9 mouse cellular contexts compared by ENCODE assay signal in genomic region chr19:45780350-45780915, GRCm38 (mm10). TPM values are rescaled to one million over a fixed set of nuclear protein-coding genes. Genes with fewer than 3 reads are reported as not detected.
DNase-seq lines count a peak whose midpoint lies in the region; ATAC-seq and TF ChIP-seq lines count a peak whose summit lies in the region.
"Had no signal": no experiment of that assay in that cellular context is flagged by ENCODE, and none has a peak within 500 bp of the region (broad histone marks: within the 10 kb centered on the region; RNA-seq: fewer than 3 reads in every experiment).

No protein-coding gene starts in this region.

- no peak for ATAC-seq in kidney, postnatal 0 days (replicated peaks; ENCODE audit: low FRiP score, low read depth)
- no peak for ATAC-seq in hindbrain, embryonic 15.5 days (ENCODE audit: low FRiP score, low read depth)
- no peak for ATAC-seq in midbrain, embryonic 16.5 days

- DNase-seq in kidney, postnatal 0 days (ENCODE audit: low spot score) = no peak
- DNase-seq in kidney, adult 18-20 months = no peak
- no peak for DNase-seq in gastrocnemius, postnatal 25 days
- DNase-seq in urinary bladder, postnatal 4 days (ENCODE audit: low spot score in 2 of 2) = no peak
- no peak for DNase-seq in urinary bladder, postnatal 25 days (ENCODE audit: low spot score)

- peaks cover 14% of the 10 kb centered on the region for H3K4me1 ChIP-seq in kidney, postnatal 0 days (replicated peaks; ENCODE audit: insufficient read depth, low read length)
- peaks cover 9% of the 10 kb centered on the region for H3K4me1 ChIP-seq in cortical plate, adult 2 months (ENCODE audit: control insufficient read depth, insufficient read depth, low read length)
- peaks cover 51% of the 10 kb centered on the region for H3K4me1 ChIP-seq in hindbrain, embryonic 15.5 days (replicated peaks)
- peaks cover 34% of the 10 kb centered on the region for H3K4me1 ChIP-seq in midbrain, embryonic 16.5 days (ENCODE audit: control insufficient read depth, insufficient read depth, low read length)

- H3K9ac ChIP-seq in kidney, postnatal 0 days (ENCODE audit: low read depth, low read length) = no peak overlapping the region
- no peak overlapping the region for H3K9ac ChIP-seq in hindbrain, embryonic 15.5 days
- peak overlapping the region; percentile 28; the same call in 1 of the 2 replicates for H3K9ac ChIP-seq in midbrain, embryonic 16.5 days (ENCODE audit: low read depth, low read length)

- peaks cover 32% of the 10 kb centered on the region for H3K36me3 ChIP-seq in kidney, postnatal 0 days (ENCODE audit: insufficient read depth, low read length)
- H3K36me3 ChIP-seq in hindbrain, embryonic 15.5 days = peaks cover 32% of the 10 kb centered on the region
- H3K36me3 ChIP-seq in midbrain, embryonic 16.5 days (ENCODE audit: control insufficient read depth, insufficient read depth, low read length) = peaks cover 6% of the 10 kb centered on the region; the same call in 1 of the 2 replicates

- no peak for TF ChIP-seq POLR2A in cortical plate, adult 2 months (IDR thresholded peaks at IDR 0.05; ENCODE audit: extremely low read depth, insufficient read depth, low read length)

- TF ChIP-seq CTCF in kidney, postnatal 0 days (IDR thresholded peaks at IDR 0.05; ENCODE audit: low read depth) = no peak
- no peak for TF ChIP-seq CTCF in cortical plate, adult 2 months (IDR thresholded peaks at IDR 0.05; ENCODE audit: extremely low read depth, insufficient read depth, low read length)

- no peak overlapping the region for H3K4me3 ChIP-seq in kidney, postnatal 0 days (replicated peaks; ENCODE audit: low read depth, low read length)
- peak overlapping the region; percentile 93; the same call in 1 of the 2 replicates for H3K4me3 ChIP-seq in cortical plate, adult 2 months (ENCODE audit: insufficient read depth, low read length)
- 0 out of 2 replicates have a peak overlapping the region, but pooled peaks have one; percentile 65 for H3K4me3 ChIP-seq in hindbrain, embryonic 15.5 days
- no peak overlapping the region; the same call in 1 of the 2 replicates for H3K4me3 ChIP-seq in midbrain, embryonic 16.5 days (ENCODE audit: low read depth, low read length)

- H3K4me2 ChIP-seq in kidney, postnatal 0 days (ENCODE audit: low read length) = peak overlapping the region; percentile 66
- H3K4me2 ChIP-seq in hindbrain, embryonic 15.5 days = peak overlapping the region; percentile 66
- H3K4me2 ChIP-seq in midbrain, embryonic 16.5 days (ENCODE audit: low read length) = peak overlapping the region; percentile 72

- no peak overlapping the region for H3K27ac ChIP-seq in kidney, postnatal 0 days
- H3K27ac ChIP-seq in cortical plate, adult 2 months (ENCODE audit: insufficient read depth, low read length) = no peak overlapping the region
- H3K27ac ChIP-seq in hindbrain, embryonic 15.5 days (replicated peaks) = no peak overlapping the region
- H3K27ac ChIP-seq in midbrain, embryonic 16.5 days (ENCODE audit: low read length) = no peak overlapping the region

- no peaks in the 10 kb centered on the region for H3K27me3 ChIP-seq in kidney, postnatal 0 days (ENCODE audit: insufficient read depth, low read length)
- H3K27me3 ChIP-seq in hindbrain, embryonic 15.5 days = no peaks in the 10 kb centered on the region
- H3K27me3 ChIP-seq in midbrain, embryonic 16.5 days (ENCODE audit: control insufficient read depth, insufficient read depth, low read depth, low read length) = no peaks in the 10 kb centered on the region

- no peaks in the 10 kb centered on the region for H3K9me3 ChIP-seq in kidney, postnatal 0 days (replicated peaks; ENCODE audit: low read length)
- no peaks in the 10 kb centered on the region for H3K9me3 ChIP-seq in hindbrain, embryonic 15.5 days
- no peaks in the 10 kb centered on the region for H3K9me3 ChIP-seq in midbrain, embryonic 16.5 days (replicated peaks; ENCODE audit: control insufficient read depth, low read length, poor library complexity, severe bottlenecking)

- WGBS in kidney, postnatal 0 days = 79% methylated on average over 13 of the region's 13 CpGs
- 89% methylated on average over 13 of the region's 13 CpGs for WGBS in hindbrain, embryonic 15.5 days
- 88% methylated on average over 13 of the region's 13 CpGs for WGBS in midbrain, embryonic 16.5 days

RNA-seq across cellular contexts. Expression of gene Mgea5, which starts 3.2 kb away (rescaled TPM):
- polyA plus RNA-seq in kidney, postnatal 0 days (2015; fragmentation: Nextera tagmentation; extraction: Ambion mirVana) = 32.8 and 33.0 TPM in 2 replicates
- 134 and 137 TPM in 2 replicates for polyA plus RNA-seq in cortical plate, adult 2 months (2012; rRNA removed)
- polyA plus RNA-seq in hindbrain, embryonic 15.5 days (2015; fragmentation: Nextera tagmentation; extraction: Ambion mirVana) = 79.4 and 85.4 TPM in 2 replicates
- 76.5 and 84.0 TPM in 2 replicates for polyA plus RNA-seq in midbrain, embryonic 16.5 days (2015; fragmentation: Nextera tagmentation; extraction: Ambion mirVana)
- total RNA-seq in gastrocnemius, postnatal 25 days (2021) = 10 to 100 TPM; 28.2 to 29.1 TPM

RNA-seq across cellular contexts. Expression of gene Npm3, which starts 31.0 kb away (rescaled TPM):
- polyA plus RNA-seq in kidney, postnatal 0 days (2015; fragmentation: Nextera tagmentation; extraction: Ambion mirVana) = 16.7 and 18.0 TPM in 2 replicates
- polyA plus RNA-seq in cortical plate, adult 2 months (2012; rRNA removed) = 14.3 and 15.8 TPM in 2 replicates
- polyA plus RNA-seq in hindbrain, embryonic 15.5 days (2015; fragmentation: Nextera tagmentation; extraction: Ambion mirVana) = 6.9 and 7.3 TPM in 2 replicates
- 7.9 TPM in 2 replicates for polyA plus RNA-seq in midbrain, embryonic 16.5 days (2015; fragmentation: Nextera tagmentation; extraction: Ambion mirVana)
- 10 to 100 TPM; 10.1 to 12.5 TPM for total RNA-seq in gastrocnemius, postnatal 25 days (2021)

RNA-seq across cellular contexts. Expression of gene Kcnip2, which starts 35.4 kb away (rescaled TPM):
- polyA plus RNA-seq in kidney, postnatal 0 days (2015; fragmentation: Nextera tagmentation; extraction: Ambion mirVana) = 1.5 and 1.6 TPM in 2 replicates
- polyA plus RNA-seq in cortical plate, adult 2 months (2012; rRNA removed) = 156 and 181 TPM in 2 replicates
- 12.8 and 15.1 TPM in 2 replicates for polyA plus RNA-seq in hindbrain, embryonic 15.5 days (2015; fragmentation: Nextera tagmentation; extraction: Ambion mirVana)
- polyA plus RNA-seq in midbrain, embryonic 16.5 days (2015; fragmentation: Nextera tagmentation; extraction: Ambion mirVana) = 8.2 and 10.0 TPM in 2 replicates
- under 1 TPM in 1 of 2 experiments, not detected in 1; 0.29 TPM for total RNA-seq in gastrocnemius, postnatal 25 days (2021)

RNA-seq across cellular contexts. Expression of gene Fgf8, which starts 37.7 kb away (rescaled TPM):
- polyA plus RNA-seq in kidney, postnatal 0 days (2015; fragmentation: Nextera tagmentation; extraction: Ambion mirVana) = 20.8 and 24.2 TPM in 2 replicates
- not detected in 2 replicates for polyA plus RNA-seq in cortical plate, adult 2 months (2012; rRNA removed)
- 0.45 and 0.47 TPM in 2 replicates for polyA plus RNA-seq in hindbrain, embryonic 15.5 days (2015; fragmentation: Nextera tagmentation; extraction: Ambion mirVana)
- 0.23 and 1.2 TPM in 2 replicates for polyA plus RNA-seq in midbrain, embryonic 16.5 days (2015; fragmentation: Nextera tagmentation; extraction: Ambion mirVana)
- total RNA-seq in gastrocnemius, postnatal 25 days (2021) = not detected
- total RNA-seq: left cerebral cortex, adult 8-10 months had no signal

Comparison
In these comparisons a context has a peak if more than half of its experiments do, and no peak if none do; other contexts are left out.
1. H3K4me3 ChIP-seq: peak in cortical plate, adult 2 months (single experiment) and hindbrain, embryonic 15.5 days (single experiment); none in kidney, postnatal 0 days (single experiment) and midbrain, embryonic 16.5 days (single experiment).
2. Peak in every context shown above with its lines, with median percentiles within 50 percentile points of each other: H3K4me2 ChIP-seq.